Mouse (Mus musculus) cortical plate, adult 2 months (tissue): ENCODE measurements around the gene Togaram2. TPM values are rescaled to one million over a fixed set of nuclear protein-coding genes. Genes with fewer than 3 reads are reported as not detected.
"Not testable (repeated sequence)": the region's sequence is repeated elsewhere in the genome, so short reads cannot be mapped to it uniquely, and the experiment has no call there.

Experiments used
- H3K27ac ChIP-seq: fragments of 200-500 bp; 2 replicates; pipeline ENCODE4 v1.5.1; 2012; ENCODE audit warnings: low read length, control low read depth, inconsistent platforms; ENCODE audit not compliant: insufficient read depth
- H3K4me1 ChIP-seq: fragments of 200-500 bp; 2 replicates; pipeline ENCODE4 v1.6.1; 2011; ENCODE audit warnings: low read length; ENCODE audit not compliant: control insufficient read depth, insufficient read depth
- H3K4me3 ChIP-seq: fragments of 200-500 bp; 2 replicates; pipeline ENCODE4 v1.5.1; 2011; ENCODE audit warnings: mild to moderate bottlenecking, low read length, control low read depth; ENCODE audit not compliant: insufficient read depth
- CTCF ChIP-seq: fragments of 200-500 bp; IDR thresholded peaks from 2 replicates; pipeline ENCODE4 v1.5.1; 2011; ENCODE audit warnings: mild to moderate bottlenecking, control low read depth, low read length; ENCODE audit not compliant: insufficient read depth; ENCODE audit errors: extremely low read depth
- POLR2A ChIP-seq: fragments of 200-500 bp; IDR thresholded peaks from 2 replicates; pipeline ENCODE4 v1.6.1; 2011; ENCODE audit warnings: mild to moderate bottlenecking, low read length, control low read depth; ENCODE audit not compliant: insufficient read depth; ENCODE audit errors: extremely low read depth
- polyA plus RNA-seq: library from polyadenylated mRNA; depleted of rRNA; stranded (reverse); fragments of >200 nt; gene quantifications from 2 replicates; pipeline ENCODE4 v1.2.3, GENCODE M21; 2012; rRNA removed

The Togaram2 gene
- 1.7 and 1.8 TPM in 2 replicates for polyA plus RNA-seq

DNA sequence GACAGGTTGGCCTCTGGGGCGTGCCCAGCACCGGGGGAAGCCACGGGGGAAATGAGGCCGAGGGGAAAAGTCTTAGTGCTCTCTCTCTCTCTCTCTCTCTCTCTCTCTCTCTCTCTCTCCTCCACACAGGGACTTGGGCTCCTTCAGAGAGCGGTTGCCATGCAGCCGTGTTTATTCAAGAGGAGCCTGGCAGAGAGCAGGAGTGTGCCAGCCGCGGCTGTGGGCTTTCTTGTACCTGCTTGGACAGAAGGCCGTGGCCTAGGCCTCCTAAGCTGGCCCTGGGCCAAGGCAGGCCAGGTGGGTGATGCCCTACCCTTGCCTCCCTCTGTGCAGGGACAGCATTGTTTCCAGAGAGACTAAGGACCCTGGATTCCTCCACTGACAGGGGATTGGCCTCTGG lies at the start of gene Togaram2:
TSS of gene Togaram2 (plus strand) at position 170 of the 400 bp plus-strand sequence.
- no peaks in the 10 kb centered on the region for H3K4me1 ChIP-seq
- no peak for TF ChIP-seq POLR2A
- TF ChIP-seq CTCF = no peak
- no peak within 1 kb of the TSS for H3K4me3 ChIP-seq
- H3K27ac ChIP-seq = no peak within 1 kb of the TSS

DNA sequence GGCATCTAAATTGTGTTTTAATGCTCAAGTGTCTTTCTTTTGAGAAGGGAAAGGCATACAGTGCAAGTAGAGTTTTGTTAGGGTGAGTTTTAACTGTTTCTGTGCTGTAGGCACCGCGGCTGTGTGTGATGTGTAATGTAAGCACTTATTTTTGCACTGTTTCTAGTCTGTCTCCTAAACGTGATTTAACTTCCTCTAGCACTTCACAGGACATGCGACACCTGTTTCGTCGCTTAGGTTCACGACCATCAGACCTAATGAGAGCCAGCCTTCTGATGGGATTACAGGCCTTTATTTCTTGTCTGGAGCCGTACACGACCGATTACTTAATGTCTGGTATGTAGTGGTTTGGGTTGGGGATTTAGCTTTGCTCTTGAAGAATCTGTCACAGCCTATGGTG lies 41.3 kb upstream of the Togaram2 start:
- no peak for TF ChIP-seq CTCF
- no peak for TF ChIP-seq POLR2A
- no peak overlapping the region for H3K27ac ChIP-seq
- H3K4me3 ChIP-seq = no peak overlapping the region
- no peaks in the 10 kb centered on the region for H3K4me1 ChIP-seq

DNA sequence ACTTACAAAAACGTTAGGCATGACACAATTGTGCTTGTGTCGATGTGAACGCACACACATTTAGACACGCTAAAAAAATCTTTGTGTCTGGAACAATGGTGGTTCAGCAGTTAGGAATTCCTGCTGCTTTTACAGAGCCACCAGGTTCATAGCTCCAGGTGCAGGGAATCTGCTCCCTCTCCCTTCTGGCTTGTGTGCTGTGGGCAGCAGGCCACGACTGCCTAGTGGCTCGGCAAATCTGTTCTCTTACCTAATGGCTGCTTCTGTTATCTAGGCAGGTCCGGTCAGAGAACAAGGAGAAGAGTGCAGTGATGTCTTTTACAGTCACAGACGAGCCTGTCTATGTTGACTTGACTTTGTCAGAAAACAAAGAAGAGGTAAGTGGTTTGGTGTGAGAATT lies 39.7 kb upstream of the Togaram2 start:
- Histone ChIP-seq H3K27ac (no peak overlapping the region), H3K4me3 (no peak overlapping the region), H3K4me1 (no peaks in the 10 kb centered on the region)
- TF ChIP-seq POLR2A (no peak), CTCF (no peak)

DNA sequence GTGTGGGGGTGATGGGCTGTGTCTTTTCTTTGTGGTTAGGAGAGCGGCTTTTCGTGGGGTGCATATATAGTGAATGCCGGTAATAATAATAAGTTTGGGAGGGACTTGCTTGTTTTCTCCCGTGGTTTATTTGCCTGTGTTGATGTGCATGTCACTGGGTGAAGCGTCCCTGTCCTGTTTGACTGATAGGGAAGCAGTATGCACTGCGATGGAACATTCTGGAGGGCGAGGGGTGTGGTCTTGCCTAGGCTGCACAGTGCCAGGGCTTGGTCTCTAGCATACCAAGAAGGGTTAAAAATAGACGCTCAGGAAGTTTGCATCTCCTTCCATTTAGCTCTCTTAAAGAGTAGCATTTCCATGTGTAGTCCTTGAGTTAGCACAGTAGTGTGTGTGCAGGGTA lies 36.3 kb upstream of the Togaram2 start:
- no peak overlapping the region for H3K27ac ChIP-seq
- H3K4me1 ChIP-seq = no peaks in the 10 kb centered on the region
- no peak overlapping the region for H3K4me3 ChIP-seq
- TF ChIP-seq POLR2A = no peak
- TF ChIP-seq CTCF = no peak

DNA sequence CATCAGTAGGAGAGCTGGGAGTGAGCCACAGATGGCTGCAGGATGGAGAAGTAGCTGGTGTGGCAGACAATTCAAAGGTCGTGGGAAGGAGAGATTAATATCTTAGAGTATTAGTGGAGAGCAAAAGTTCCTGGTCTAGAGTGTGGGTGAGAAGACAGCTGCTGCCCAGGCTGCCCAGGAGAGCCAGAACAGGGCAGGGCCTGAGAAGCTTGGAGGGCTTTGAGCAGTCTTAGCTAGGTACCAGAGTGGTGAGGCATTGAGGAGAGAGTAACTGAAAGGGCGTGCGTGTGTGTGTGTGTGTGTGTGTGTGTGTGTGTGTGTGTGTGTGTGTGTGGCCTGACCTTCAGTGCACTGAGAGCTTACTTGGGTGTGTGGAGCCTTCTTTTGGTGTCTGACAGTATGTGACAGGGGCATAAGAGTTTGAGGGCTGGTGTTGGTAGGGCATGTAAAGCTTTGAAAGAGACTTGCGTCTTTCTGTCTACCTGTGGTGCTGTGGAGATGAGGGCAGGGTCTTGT lies 35.3 kb upstream of the Togaram2 start:
- no peak overlapping the region for H3K4me3 ChIP-seq
- no peak overlapping the region for H3K27ac ChIP-seq
- no peaks in the 10 kb centered on the region for H3K4me1 ChIP-seq
- TF ChIP-seq POLR2A (no peak), CTCF (no peak)

DNA sequence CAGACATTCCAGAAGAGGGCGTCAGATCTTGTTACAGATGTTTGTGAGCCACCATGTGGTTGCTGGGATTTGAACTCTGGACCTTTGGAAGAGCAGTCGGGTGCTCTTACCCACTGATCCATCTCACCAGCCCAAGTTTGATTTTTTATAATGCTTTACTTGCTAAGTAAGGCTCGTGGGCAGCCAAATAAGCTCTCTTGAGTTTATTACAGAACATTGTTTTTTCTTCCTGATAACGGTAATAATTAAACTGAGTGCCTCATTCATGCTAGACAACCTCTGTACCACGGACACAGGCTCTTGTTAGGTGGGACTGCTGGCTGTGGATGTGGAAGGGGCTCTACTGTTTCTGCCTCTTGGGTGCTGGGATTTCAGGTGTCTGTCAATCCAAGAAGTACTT lies 34.0 kb upstream of the Togaram2 start:
- H3K27ac ChIP-seq, H3K4me3 ChIP-seq: not testable (repeated sequence)

DNA sequence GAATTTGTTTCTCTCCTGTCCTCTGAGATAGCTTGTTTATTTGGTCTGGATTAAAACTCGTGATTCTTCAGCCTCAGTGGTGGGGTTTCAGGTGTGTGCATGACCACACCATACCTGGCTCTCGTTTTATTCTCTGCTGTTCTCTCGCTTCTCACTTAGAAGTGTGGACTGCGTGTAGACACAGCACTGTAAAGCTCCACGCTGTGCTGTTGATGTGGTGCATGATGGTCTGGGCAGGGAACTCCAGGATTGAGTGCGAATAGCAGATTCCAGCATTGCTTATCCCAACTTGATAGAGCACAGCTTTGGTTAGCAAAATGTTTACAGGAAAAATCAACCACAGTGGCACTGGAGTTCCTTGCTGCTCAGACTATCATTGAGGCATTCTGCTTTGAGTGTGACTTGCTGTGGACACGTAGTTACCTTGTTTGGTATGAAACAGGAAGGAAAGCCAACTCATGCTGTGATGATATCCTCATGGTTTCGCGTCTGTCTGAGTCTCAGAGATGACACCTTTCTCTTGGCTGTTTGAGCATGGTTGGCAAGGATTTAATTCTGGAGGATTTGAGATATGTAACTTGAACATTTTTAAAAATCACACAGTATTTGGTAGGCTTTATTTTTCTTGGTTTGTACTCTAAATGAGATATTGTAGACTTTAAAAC lies 32.5 kb upstream of the Togaram2 start:
- H3K4me1 ChIP-seq = no peaks in the 10 kb centered on the region
- no peak for TF ChIP-seq CTCF
- no peak for TF ChIP-seq POLR2A
- no peak overlapping the region for H3K27ac ChIP-seq
- H3K4me3 ChIP-seq = no peak overlapping the region

More for the DNA sequence above, 34.0 kb upstream of the Togaram2 start:
- not testable (repeated sequence) for H3K4me1 ChIP-seq

DNA sequence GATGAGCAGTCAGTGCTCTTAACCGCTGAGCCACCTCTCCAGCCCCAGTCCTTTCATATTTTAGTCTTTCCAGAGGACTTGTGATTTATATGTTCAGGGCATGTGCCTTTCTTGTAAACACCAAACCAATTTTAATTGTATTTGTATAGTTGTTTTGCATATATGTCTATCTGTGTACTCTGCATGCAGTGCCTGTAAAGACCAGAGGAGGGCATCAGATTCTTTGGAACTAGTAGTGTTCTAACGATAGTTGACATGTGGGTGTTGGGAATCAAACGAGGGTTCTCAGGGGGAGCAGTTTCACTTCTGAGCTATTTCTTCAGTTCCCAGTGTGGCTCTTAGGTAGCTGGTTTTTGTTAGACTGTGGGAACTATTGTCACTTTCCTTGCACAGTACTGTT lies 30.9 kb upstream of the Togaram2 start:
- Histone ChIP-seq H3K4me1 (no peaks in the 10 kb centered on the region), H3K27ac (no peak overlapping the region), H3K4me3 (no peak overlapping the region)
- TF ChIP-seq POLR2A (no peak), CTCF (no peak)

DNA sequence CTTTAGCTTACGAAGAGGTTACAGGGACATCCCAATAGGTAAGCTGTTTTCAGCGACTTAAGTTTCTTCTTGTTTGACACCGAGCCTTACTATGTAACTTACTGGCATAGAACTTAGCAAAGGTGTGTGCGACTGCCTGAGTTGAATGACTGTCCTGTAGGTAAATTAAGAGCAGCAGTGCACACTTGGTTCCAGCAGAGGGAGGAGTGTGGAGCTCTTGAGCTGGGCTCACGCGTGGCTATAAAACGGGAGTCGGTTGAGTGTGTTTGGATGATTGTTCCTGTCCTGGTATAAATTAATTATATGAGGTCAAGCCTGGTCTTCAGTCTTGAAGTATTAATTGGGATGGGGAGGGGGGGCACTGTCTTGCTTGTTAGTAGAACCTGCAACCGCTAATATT lies 23.1 kb upstream of the Togaram2 start:
- no peak for TF ChIP-seq POLR2A
- no peak overlapping the region for H3K27ac ChIP-seq
- no peak overlapping the region for H3K4me3 ChIP-seq
- no peaks in the 10 kb centered on the region for H3K4me1 ChIP-seq

DNA sequence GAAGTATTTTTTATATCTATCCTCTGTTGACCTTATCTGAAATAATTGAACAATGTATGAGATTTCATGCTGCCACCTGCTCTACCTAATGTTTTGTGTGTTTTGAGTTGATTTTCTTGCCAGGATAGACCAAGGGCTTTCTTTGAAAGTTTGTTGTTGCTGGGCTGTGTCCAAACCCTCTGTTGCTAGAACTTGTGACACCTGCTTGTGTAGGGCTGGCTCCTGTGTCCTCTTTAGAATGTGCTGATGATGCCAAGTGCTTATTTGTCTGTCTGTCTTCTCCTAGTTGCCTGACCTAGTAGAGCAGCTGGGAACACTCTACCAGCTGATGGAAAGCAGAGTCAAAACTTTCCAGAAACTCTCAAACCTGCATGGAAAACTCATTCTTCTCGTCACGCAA lies 20.6 kb upstream of the Togaram2 start:
- no peak overlapping the region for H3K27ac ChIP-seq
- no peak for TF ChIP-seq CTCF
- no peak for TF ChIP-seq POLR2A
- H3K4me1 ChIP-seq = no peaks in the 10 kb centered on the region
- H3K4me3 ChIP-seq = no peak overlapping the region

DNA sequence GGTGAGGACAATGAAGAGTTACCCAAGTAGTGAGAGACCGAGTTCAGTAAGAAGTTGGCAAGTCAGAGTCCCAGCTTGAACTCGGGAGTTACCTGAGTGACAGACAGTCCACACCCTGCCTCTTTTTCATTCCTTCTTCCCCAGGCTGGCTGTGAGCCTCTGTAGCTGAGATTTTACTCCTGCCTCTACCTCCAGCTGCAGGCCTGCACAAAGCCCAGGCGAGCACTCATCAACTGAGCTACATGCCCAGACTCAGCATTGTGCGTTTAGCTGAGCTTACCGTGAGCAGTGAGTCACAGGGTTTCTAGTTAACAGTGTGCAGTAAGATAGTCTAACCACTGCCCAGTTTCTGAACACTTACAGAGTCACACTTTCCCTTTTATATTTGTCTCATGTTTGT lies 20.1 kb upstream of the Togaram2 start:
- TF ChIP-seq POLR2A (no peak), CTCF (no peak)
- Histone ChIP-seq H3K4me3 (no peak overlapping the region), H3K27ac (no peak overlapping the region), H3K4me1 (no peaks in the 10 kb centered on the region)
